Mouse (Mus musculus) lung, embryonic 14.5 days (tissue): ENCODE measurements around the gene Wtip. TPM values are rescaled to one million over a fixed set of nuclear protein-coding genes. Genes with fewer than 3 reads are reported as not detected.
"Not testable (repeated sequence)": the region's sequence is repeated elsewhere in the genome, so short reads cannot be mapped to it uniquely, and the experiment has no call there.

ENCODE experiments used
- ATAC-seq: fragments of 200-750 bp; cut with Nextera tagmentation; 2 replicates; pipeline ENCODE4 v1.8.0; 2017; ENCODE audit warnings: mild to moderate bottlenecking, moderate TSS enrichment, moderate library complexity; ENCODE audit not compliant: insufficient read depth
- DNase-seq: peaks from one replicate; pipeline ENCODE4 v3.0.0-alpha.2; 2015
- H3K27ac ChIP-seq: fragments of 300-500 bp; sonication (generic); 2 replicates; pipeline ENCODE4 v1.5.1; 2014; ENCODE audit warnings: low read depth, mild to moderate bottlenecking, moderate library complexity
- H3K27me3 ChIP-seq: fragments of 300-500 bp; sonication (generic); 2 replicates; pipeline ENCODE4 v1.6.1; 2014; ENCODE audit warnings: low read length, control low read depth; ENCODE audit not compliant: insufficient read depth
- H3K36me3 ChIP-seq: fragments of 300-500 bp; sonication (generic); 2 replicates; pipeline ENCODE4 v1.6.1; 2014; ENCODE audit warnings: control low read depth; ENCODE audit not compliant: insufficient read depth
- H3K4me1 ChIP-seq: fragments of 300-500 bp; sonication (generic); 2 replicates; pipeline ENCODE4 v1.6.1; 2014; ENCODE audit warnings: antibody characterized with exemption, control low read depth; ENCODE audit not compliant: insufficient read depth
- H3K4me2 ChIP-seq: fragments of 300-500 bp; sonication (generic); 2 replicates; pipeline ENCODE4 v1.6.1; 2014; ENCODE audit warnings: mild to moderate bottlenecking
- H3K4me3 ChIP-seq: fragments of 300-500 bp; sonication (generic); 2 replicates; pipeline ENCODE4 v1.5.1; 2014; ENCODE audit warnings: low read depth, low read length
- H3K9ac ChIP-seq: fragments of 300-500 bp; sonication (generic); 2 replicates; pipeline ENCODE4 v1.6.1; 2014
- H3K9me3 ChIP-seq: fragments of 300-500 bp; sonication (generic); 2 replicates; pipeline ENCODE4 v1.6.1; 2016; ENCODE audit warnings: low read depth, low read length, control low read depth
- CTCF ChIP-seq: IDR thresholded peaks from 2 replicates; pipeline ENCODE4 v1.5.1; 2016; ENCODE audit warnings: antibody characterized with exemption, low read depth
- WGBS: fragments of 180-500 bp; shearing (Covaris S2); extraction: QIAGEN DNeasy Blood & Tissue Kit; methylation state at CpG from one replicate; pipeline ENCODE4 v1.1.7; 2014; 5-methylcytosine and 5-hydroxymethylcytosine counted together
- polyA plus RNA-seq: library from polyadenylated mRNA; unstranded; fragments of >200 nt; fragmentation: Nextera tagmentation; extraction: Ambion mirVana; gene quantifications from 2 replicates; pipeline ENCODE4 v1.2.1, GENCODE M21; 2014

The Wtip gene
- polyA plus RNA-seq, 1 experiment from 2014 or later: 10.1 TPM

- ATAC-seq (no peak), DNase-seq (no peak)
- WGBS: 86% methylated on average over 3 of the region's 3 CpGs
- no peaks in the 10 kb centered on the region for H3K27me3 ChIP-seq
- no peaks in the 10 kb centered on the region for H3K4me1 ChIP-seq
- H3K4me2 ChIP-seq: no peak overlapping the region
- no peak for TF ChIP-seq CTCF
- peaks cover 76% of the 10 kb centered on the region for H3K36me3 ChIP-seq
- no peak overlapping the region for H3K27ac ChIP-seq
- H3K9me3 ChIP-seq: no peaks in the 10 kb centered on the region
- H3K4me3 ChIP-seq: no peak overlapping the region
- no peak overlapping the region for H3K9ac ChIP-seq
These were observed 16.5 kb downstream of the Wtip start for GRCm38 (mm10) chr7:34116601-34117000.

DNA sequence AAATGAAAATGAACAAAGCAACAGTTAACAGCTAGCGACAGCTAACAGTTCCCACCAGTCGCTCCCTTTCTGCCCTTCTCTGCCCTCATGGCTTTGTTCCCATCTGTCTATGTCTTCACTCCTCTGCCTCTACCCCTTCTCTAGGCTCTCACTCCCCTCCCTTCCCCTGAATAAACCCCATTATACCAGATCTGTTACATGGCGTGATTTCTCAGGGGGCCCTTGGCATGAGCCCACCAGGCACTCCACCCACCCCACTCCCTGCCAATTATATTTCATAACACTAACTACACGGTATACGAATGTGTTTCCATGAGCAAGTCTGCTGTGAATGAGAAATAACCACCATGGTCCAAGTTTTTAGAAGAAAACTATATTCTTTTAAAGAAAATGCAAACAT lies 23.9 kb downstream of the Wtip start:
- Histone ChIP-seq H3K4me3 (no peak overlapping the region), H3K36me3 (peaks cover 43% of the 10 kb centered on the region), H3K9ac (no peak overlapping the region), H3K27ac (no peak overlapping the region), H3K4me2 (no peak overlapping the region), H3K27me3 (no peaks in the 10 kb centered on the region), H3K9me3 (no peaks in the 10 kb centered on the region), H3K4me1 (no peaks in the 10 kb centered on the region)
- TF ChIP-seq CTCF: no peak
- DNase-seq (no peak), ATAC-seq (no peak)
- WGBS: 81% methylated on average over 5 of the region's 5 CpGs

GRCm38 (mm10) chr7:34101276-34101675 lies 31.8 kb downstream of the Wtip start:
- H3K36me3 ChIP-seq: no peaks in the 10 kb centered on the region
- DNase-seq: no peak
- H3K9me3 ChIP-seq: no peaks in the 10 kb centered on the region
- no peaks in the 10 kb centered on the region for H3K4me1 ChIP-seq
- no peak overlapping the region for H3K27ac ChIP-seq
- TF ChIP-seq CTCF: no peak
- no peak overlapping the region for H3K4me2 ChIP-seq
- H3K27me3 ChIP-seq: no peaks in the 10 kb centered on the region
- no peak overlapping the region for H3K9ac ChIP-seq
- ATAC-seq: no peak
- H3K4me3 ChIP-seq: no peak overlapping the region

DNA sequence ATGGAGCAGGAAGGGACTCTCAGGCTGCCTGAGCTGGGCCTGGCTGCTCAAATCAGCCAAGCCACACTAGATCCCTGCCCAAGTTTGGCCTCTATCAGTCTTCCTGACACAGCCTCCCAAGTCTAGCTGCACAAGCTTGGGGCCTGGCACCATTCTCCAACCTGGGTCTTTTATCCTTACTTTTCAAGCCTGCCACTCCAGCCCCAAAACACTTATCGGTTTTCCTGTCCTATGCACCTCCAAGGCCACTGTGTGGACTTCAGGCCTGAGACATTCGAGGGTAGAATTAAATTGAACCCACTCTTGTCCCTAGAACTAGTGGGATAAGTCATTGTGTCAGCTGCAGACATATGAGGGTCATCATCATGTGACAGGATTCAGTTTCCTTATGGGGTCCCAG lies 33.1 kb downstream of the Wtip start:
- H3K27me3 ChIP-seq: no peaks in the 10 kb centered on the region
- TF ChIP-seq CTCF: no peak
- H3K36me3 ChIP-seq: no peaks in the 10 kb centered on the region
- DNase-seq (no peak), ATAC-seq (no peak)
- no peak overlapping the region for H3K4me3 ChIP-seq
- H3K27ac ChIP-seq: no peak overlapping the region
- H3K4me2 ChIP-seq: no peak overlapping the region
- H3K9me3 ChIP-seq: no peaks in the 10 kb centered on the region
- no peak overlapping the region for H3K9ac ChIP-seq
- WGBS: 77% methylated on average over 2 of the region's 2 CpGs
- H3K4me1 ChIP-seq: no peaks in the 10 kb centered on the region

- H3K36me3 ChIP-seq: no peaks in the 10 kb centered on the region
- H3K4me2 ChIP-seq: no peak within 1 kb of the TSS
- DNase-seq (no peak), ATAC-seq (no peak)
- H3K27me3 ChIP-seq: no peaks in the 10 kb centered on the region
- H3K4me3 ChIP-seq: no peak within 1 kb of the TSS
- H3K9me3 ChIP-seq: no peaks in the 10 kb centered on the region
- H3K27ac ChIP-seq: no peak within 1 kb of the TSS
- H3K9ac ChIP-seq: no peak within 1 kb of the TSS
- no peak for TF ChIP-seq CTCF
- no peaks in the 10 kb centered on the region for H3K4me1 ChIP-seq
- 67% methylated on average over 3 of the region's 3 CpGs for WGBS
These were observed 38.1 kb downstream of the Wtip start, which contains the start of gene Scgb1b30 for GRCm38 (mm10) chr7:34094911-34095481. Gene Scgb1b30 (plus strand): TSS chr7:34095431.

GRCm38 (mm10) chr7:34068132-34068531 lies 64.9 kb downstream of the Wtip start:
- not testable (repeated sequence) for H3K27ac ChIP-seq, H3K9ac ChIP-seq, DNase-seq, H3K4me2 ChIP-seq, H3K9me3 ChIP-seq, H3K4me1 ChIP-seq, H3K4me3 ChIP-seq, H3K27me3 ChIP-seq, H3K36me3 ChIP-seq, ATAC-seq
- 79% methylated on average over 5 of the region's 5 CpGs for WGBS

Other genes with a start within 250 kb of the Wtip start
- gene Scgb2b26, start 188.2 kb downstream of the Wtip start, polyA plus RNA-seq: not detected in 2 replicates
- not detected in 2 replicates for gene Scgb2b27, start 119.3 kb downstream of the Wtip start, polyA plus RNA-seq
- gene Scgb1b27, start 111.8 kb downstream of the Wtip start, polyA plus RNA-seq: not detected in 2 replicates
- not detected in 2 replicates for gene Scgb1b30, start 37.8 kb downstream of the Wtip start, polyA plus RNA-seq
- gene Uba2, start 36.3 kb upstream of the Wtip start, polyA plus RNA-seq: 229 and 231 TPM in 2 replicates
- 53.7 and 54.1 TPM in 2 replicates for gene Pdcd2l, start 63.4 kb upstream of the Wtip start, polyA plus RNA-seq
- 260 and 268 TPM in 2 replicates for gene Gpi1, start 97.1 kb upstream of the Wtip start, polyA plus RNA-seq
- gene Gm6096, start 117.8 kb upstream of the Wtip start, polyA plus RNA-seq: 0.88 TPM in 1 of 2 replicates, not detected in the other
- 54.7 and 59.2 TPM in 2 replicates for gene 4931406P16Rik, start 180.3 kb upstream of the Wtip start, polyA plus RNA-seq